Mouse (Mus musculus) right cerebral cortex, postnatal 10 days (tissue): Measurements from ENCODE around the gene Tm2d3.

Source experiments
- DNase-seq, 2 experiments: peaks; one replicate each; pipeline ENCODE4 v3.0.0; 2021; ENCODE audit warnings: low spot score in 2 of 2

Gene Tm2d3

GRCm38 (mm10) chr7:65704818-65705242 lies 13.9 kb downstream of the Tm2d3 start:
- peak; percentile 83 to 89 for DNase-seq

DNA sequence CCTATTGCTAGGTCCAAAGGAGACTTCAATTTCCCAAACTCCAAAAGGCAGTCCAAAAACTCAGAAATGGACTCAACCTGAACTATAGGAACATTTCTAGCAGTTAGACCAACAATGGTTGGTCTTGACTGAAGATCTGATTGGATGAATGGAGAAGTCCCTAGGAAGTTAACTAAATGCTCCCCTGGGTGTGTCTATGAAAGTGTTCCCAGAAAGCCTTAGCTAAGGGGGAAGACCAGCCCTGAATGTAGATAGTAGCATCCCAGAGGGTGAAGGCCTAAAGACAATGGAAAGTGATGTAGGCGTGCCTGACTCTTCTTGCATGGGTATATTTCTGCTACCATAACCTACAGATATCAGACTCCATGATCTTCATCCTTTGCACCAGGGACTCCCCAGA lies 17.5 kb downstream of the Tm2d3 start:
- DNase-seq = no peak

DNA sequence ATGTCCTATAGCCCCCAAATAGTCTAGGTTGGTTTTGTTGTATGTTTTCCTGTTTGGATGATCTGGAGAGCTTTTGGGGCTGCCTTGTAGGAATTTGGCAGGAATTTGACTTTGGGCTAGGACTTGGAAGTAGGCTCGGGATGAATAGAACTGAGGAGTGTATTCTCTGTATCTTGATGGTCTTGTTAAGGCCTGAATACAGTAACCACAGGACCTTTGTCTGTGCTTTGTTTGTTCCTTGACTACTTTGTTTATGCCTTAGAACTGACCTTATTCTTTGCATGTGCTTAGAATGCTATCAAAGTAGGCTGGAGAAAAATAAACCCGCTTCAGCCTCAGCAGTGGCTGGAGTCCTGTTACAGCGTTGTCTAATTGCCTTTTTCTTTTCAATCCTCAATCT lies 19.3 kb downstream of the Tm2d3 start:
- no peak for DNase-seq

- DNase-seq = no peak
Measured at GRCm38 (mm10) chr7:65713782-65714181, 22.8 kb downstream of the Tm2d3 start.

GRCm38 (mm10) chr7:65714304-65714703 lies 23.3 kb downstream of the Tm2d3 start:
- DNase-seq = no peak

- DNase-seq = no peak
Measured at GRCm38 (mm10) chr7:65734024-65734423, 43.1 kb downstream of the Tm2d3 start.

DNA sequence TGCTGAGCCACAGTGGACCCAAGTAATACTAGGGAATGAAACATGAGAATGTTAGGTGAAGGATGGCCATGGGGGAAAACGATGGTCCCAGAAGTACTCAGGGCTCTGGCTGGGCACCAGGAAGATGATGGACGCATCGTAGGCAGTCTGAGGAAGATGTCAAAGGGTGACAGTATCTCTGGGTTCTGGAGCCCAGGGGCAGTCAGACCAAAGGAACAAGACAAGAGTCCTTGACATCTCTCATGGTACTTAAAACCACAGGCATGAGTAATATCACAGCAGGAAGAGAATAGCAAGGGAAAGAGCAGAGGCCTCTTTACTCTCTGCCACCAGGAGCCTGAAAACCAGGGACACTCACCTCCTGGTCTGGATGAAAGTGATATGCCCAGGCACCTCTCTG lies 44.3 kb downstream of the Tm2d3 start:
- no peak for DNase-seq

GRCm38 (mm10) chr7:65737286-65738040 lies 46.5 kb downstream of the Tm2d3 start:
- DNase-seq = no peak

GRCm38 (mm10) chr7:65742857-65743256 lies 51.9 kb downstream of the Tm2d3 start:
- no peak for DNase-seq

- DNase-seq = no peak
Measured at GRCm38 (mm10) chr7:65747990-65748955, 57.3 kb downstream of the Tm2d3 start.
